Mouse (Mus musculus): ENCODE measurements around the gene Fibp.
A peak's percentile ranks its signal among the peaks of the same experiment; 100 is the strongest.

The Fibp gene

GRCm38 (mm10) chr19:5463791-5464562, 3.6 kb downstream of the Fibp start:
- peak; percentile 49 to 65 for DNase-seq (ENCODE audit: low read depth in 2 of 2, low spot score in 2 of 2)

GRCm38 (mm10) chr19:5465037-5465436, 4.6 kb downstream of the Fibp start:
- no peak for DNase-seq (ENCODE audit: low read depth in 2 of 2, low spot score in 2 of 2)

GRCm38 (mm10) chr19:5466916-5467500, 6.6 kb downstream of the Fibp start:
- no peak for DNase-seq (ENCODE audit: low read depth in 2 of 2, low spot score in 2 of 2)

GRCm38 (mm10) chr19:5468374-5468773, 8.0 kb downstream of the Fibp start, which contains the start of gene Ctsw:
Gene Ctsw (minus strand): TSS chr19:5468507.
- peak; percentile 49 to 63 for DNase-seq (ENCODE audit: low read depth in 2 of 2, low spot score in 2 of 2)

- DNase-seq (ENCODE audit: low read depth in 2 of 2, low spot score in 2 of 2) = no peak
Measured at GRCm38 (mm10) chr19:5471846-5472245, 11.4 kb downstream of the Fibp start.

GRCm38 (mm10) chr19:5472857-5473256, 12.4 kb downstream of the Fibp start:
- no peak for DNase-seq (ENCODE audit: low read depth in 2 of 2, low spot score in 2 of 2)

GRCm38 (mm10) chr19:5473720-5474119, 13.3 kb downstream of the Fibp start, which contains the start of gene Efemp2:
Gene Efemp2 (plus strand): TSS chr19:5473954.
- peak in 1 of 2 experiments; percentile 20 for DNase-seq (ENCODE audit: low read depth in 2 of 2, low spot score in 2 of 2)

GRCm38 (mm10) chr19:5474281-5475068, 14.1 kb downstream of the Fibp start:
- DNase-seq (ENCODE audit: low read depth in 2 of 2, low spot score in 2 of 2) = no peak

GRCm38 (mm10) chr19:5475069-5475714, 14.8 kb downstream of the Fibp start:
- no peak for DNase-seq (ENCODE audit: low read depth in 2 of 2, low spot score in 2 of 2)

GRCm38 (mm10) chr19:5477004-5477667, 16.7 kb downstream of the Fibp start:
- DNase-seq (ENCODE audit: low read depth in 2 of 2, low spot score in 2 of 2) = no peak

GRCm38 (mm10) chr19:5477668-5478300, 17.4 kb downstream of the Fibp start:
- no peak for DNase-seq (ENCODE audit: low read depth in 2 of 2, low spot score in 2 of 2)

- no peak for DNase-seq (ENCODE audit: low read depth in 2 of 2, low spot score in 2 of 2)
Measured at GRCm38 (mm10) chr19:5480016-5480415, 19.6 kb downstream of the Fibp start.

GRCm38 (mm10) chr19:5481398-5481797, 21.0 kb downstream of the Fibp start:
- DNase-seq (ENCODE audit: low read depth in 2 of 2, low spot score in 2 of 2) = no peak

- DNase-seq (ENCODE audit: low read depth in 2 of 2, low spot score in 2 of 2) = no peak
Measured at GRCm38 (mm10) chr19:5483386-5484359, 23.3 kb downstream of the Fibp start.

- DNase-seq (ENCODE audit: low read depth in 2 of 2, low spot score in 2 of 2) = no peak
Measured at GRCm38 (mm10) chr19:5484496-5484895, 24.1 kb downstream of the Fibp start.

GRCm38 (mm10) chr19:5485371-5485770, 25.0 kb downstream of the Fibp start:
- DNase-seq (ENCODE audit: low read depth in 2 of 2, low spot score in 2 of 2) = no peak

GRCm38 (mm10) chr19:5485821-5486220, 25.4 kb downstream of the Fibp start:
- no peak for DNase-seq (ENCODE audit: low read depth in 2 of 2, low spot score in 2 of 2)

- DNase-seq (ENCODE audit: low read depth in 2 of 2, low spot score in 2 of 2) = no peak
Measured at GRCm38 (mm10) chr19:5486286-5486685, 25.9 kb downstream of the Fibp start.

- no peak for DNase-seq (ENCODE audit: low read depth in 2 of 2, low spot score in 2 of 2)
Measured at GRCm38 (mm10) chr19:5486771-5487170, 26.4 kb downstream of the Fibp start.
